Mouse (Mus musculus): ENCODE measurements around the gene Nop2. TPM values are rescaled to one million over a fixed set of nuclear protein-coding genes. Genes with fewer than 3 reads are reported as not detected.

Gene Nop2
- 35.0 and 43.6 TPM in 2 replicates for polyA plus RNA-seq (2015; fragmentation: Nextera tagmentation; extraction: Ambion mirVana)

DNA sequence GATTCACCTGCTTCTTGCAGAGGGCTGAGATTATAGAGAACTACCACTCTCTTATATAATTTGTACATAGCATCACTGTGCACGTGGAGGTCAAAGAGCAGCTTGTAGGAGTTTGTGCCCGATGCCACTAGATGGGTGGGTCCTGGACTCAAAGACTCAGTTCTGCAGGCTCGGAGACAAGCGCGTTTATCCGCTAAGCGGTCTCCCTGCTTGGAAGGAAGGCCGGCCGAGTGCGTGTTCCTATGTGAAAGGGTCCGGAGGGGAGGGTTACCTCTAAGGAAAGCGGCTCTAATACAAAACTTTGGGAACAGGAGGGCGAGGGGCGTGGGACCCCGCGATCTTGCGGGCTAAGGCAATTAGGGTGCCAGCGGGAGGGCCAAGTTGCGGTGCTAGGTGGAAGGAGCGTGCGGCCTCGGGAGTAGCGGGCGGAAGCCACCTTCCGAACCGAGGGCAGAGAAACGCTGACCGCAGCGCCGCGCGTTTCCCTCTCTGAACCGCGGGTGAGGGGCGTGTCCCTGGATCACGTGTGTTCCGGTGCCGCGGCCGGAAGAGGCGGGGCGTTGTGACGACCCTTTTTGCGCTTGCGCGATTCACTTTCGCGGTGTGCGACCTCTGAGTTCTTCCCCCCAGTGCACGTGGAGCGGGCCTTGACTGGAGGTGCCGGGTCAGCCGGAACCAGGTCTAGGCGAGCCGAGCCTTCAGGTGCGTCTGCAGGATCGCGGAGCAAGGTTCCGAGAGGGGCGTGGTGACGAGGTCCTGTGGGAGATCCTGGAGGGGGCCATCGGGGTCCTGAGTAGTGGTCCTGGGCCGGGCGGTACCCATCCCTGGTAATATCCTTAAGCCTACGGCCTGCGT, at the start of gene Nop2:
Gene Nop2 (plus strand): TSS at position 608 of the 855 bp plus-strand sequence.
- ATAC-seq (replicated peaks; ENCODE audit: insufficient number of reproducible peaks, insufficient read depth, low FRiP score, low read depth) = peak; percentile 93

GRCm38 (mm10) chr6:125082801-125083386, 48.8 kb upstream of the Nop2 start:
- Histone ChIP-seq H3K36me3 (no peaks in the 10 kb centered on the region), H3K27me3 (peaks cover 16% of the 10 kb centered on the region; the same call in 1 of the 2 replicates), H3K4me2 (no peak overlapping the region), H3K27ac (no peak overlapping the region), H3K9ac (no peak overlapping the region), H3K9me3 (replicated peaks) (no peaks in the 10 kb centered on the region), H3K4me1 (replicated peaks) (peaks cover 14% of the 10 kb centered on the region), H3K4me3 (no peak overlapping the region)
- 83% methylated on average over 7 of the region's 7 CpGs for WGBS
- no peak for ATAC-seq (replicated peaks; ENCODE audit: insufficient number of reproducible peaks, insufficient read depth, low FRiP score, low read depth)

More for the DNA sequence above, at the start of gene Nop2:
- Histone ChIP-seq H3K27ac (peak within 1 kb of the TSS; percentile 90), H3K9ac (peak within 1 kb of the TSS; percentile 72), H3K9me3 (replicated peaks) (no peaks in the 10 kb centered on the region), H3K4me2 (peak within 1 kb of the TSS; percentile 92), H3K27me3 (no peaks in the 10 kb centered on the region), H3K4me1 (replicated peaks) (peaks cover 18% of the 10 kb centered on the region), H3K4me3 (peak within 1 kb of the TSS; percentile 68), H3K36me3 (peaks cover 67% of the 10 kb centered on the region)
- WGBS = under 1% methylated on average over 66 of the region's 66 CpGs

DNA sequence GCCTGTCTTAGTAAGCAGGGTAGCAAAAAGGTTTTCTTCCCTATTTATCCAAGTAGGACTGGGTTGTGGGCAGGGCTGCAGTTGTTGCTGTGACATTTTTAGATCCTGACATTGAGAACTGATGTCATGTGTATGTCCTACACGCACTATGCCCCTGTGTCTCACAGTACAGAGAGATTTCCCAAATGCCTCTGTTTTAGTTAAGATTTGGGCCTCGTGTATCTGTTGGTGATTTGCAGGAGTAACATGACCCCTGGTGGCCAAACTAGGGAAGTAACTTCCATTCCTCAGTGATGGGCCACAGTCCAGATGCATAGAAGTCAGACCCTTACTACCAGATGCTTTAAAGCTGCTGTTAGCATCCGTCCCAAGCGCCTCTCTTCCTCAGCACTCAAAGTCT, 47.3 kb upstream of the Nop2 start:
- H3K9ac ChIP-seq = no peak overlapping the region
- no peak for ATAC-seq (replicated peaks; ENCODE audit: insufficient number of reproducible peaks, insufficient read depth, low FRiP score, low read depth)
- 6% methylated on average over 4 of the region's 4 CpGs for WGBS
- no peak overlapping the region for H3K27ac ChIP-seq
- no peak overlapping the region for H3K4me3 ChIP-seq
- H3K4me1 ChIP-seq (replicated peaks) = peaks cover 25% of the 10 kb centered on the region
- H3K4me2 ChIP-seq = no peak overlapping the region
- H3K36me3 ChIP-seq = no peaks in the 10 kb centered on the region
- H3K9me3 ChIP-seq (replicated peaks) = no peaks in the 10 kb centered on the region
- H3K27me3 ChIP-seq = peaks cover 14% of the 10 kb centered on the region; the same call in 1 of the 2 replicates

DNA sequence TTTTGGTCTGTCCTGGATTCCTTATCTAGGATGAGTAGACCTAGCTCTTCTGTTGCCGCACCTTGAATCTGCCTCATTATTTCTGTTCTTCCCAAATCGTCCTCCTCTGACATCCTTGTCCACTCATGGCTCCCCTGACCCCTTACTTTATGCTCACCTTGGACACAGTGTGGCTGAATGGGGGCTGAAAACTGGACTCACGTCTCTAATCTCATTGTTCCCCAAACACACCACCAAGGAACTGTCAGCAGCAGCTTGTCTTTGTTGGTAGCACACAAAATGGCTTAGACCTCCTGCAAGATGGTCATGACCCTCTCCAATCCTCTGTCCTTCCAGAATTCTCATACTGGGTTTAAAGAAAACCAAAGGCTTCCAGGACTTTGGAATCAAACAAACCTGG, 43.8 kb upstream of the Nop2 start:
- no peak overlapping the region for H3K4me2 ChIP-seq
- WGBS = 81% methylated on average over 3 of the region's 3 CpGs
- H3K9ac ChIP-seq = no peak overlapping the region
- peak overlapping the region; percentile 95 for H3K27ac ChIP-seq
- no peaks in the 10 kb centered on the region for H3K9me3 ChIP-seq (replicated peaks)
- H3K27me3 ChIP-seq = 0 out of 2 replicates have a peak, but pooled peaks cover under 1% of the 10 kb centered on the region
- ATAC-seq (replicated peaks; ENCODE audit: insufficient number of reproducible peaks, insufficient read depth, low FRiP score, low read depth) = no peak
- H3K36me3 ChIP-seq = no peaks in the 10 kb centered on the region
- no peak overlapping the region for H3K4me3 ChIP-seq
- H3K4me1 ChIP-seq (replicated peaks) = peaks cover 32% of the 10 kb centered on the region

- no peaks in the 10 kb centered on the region for H3K9me3 ChIP-seq (replicated peaks)
- H3K27me3 ChIP-seq = no peaks in the 10 kb centered on the region
- H3K4me1 ChIP-seq (replicated peaks) = peaks cover 32% of the 10 kb centered on the region
- H3K27ac ChIP-seq = peak overlapping the region; percentile 95
- H3K4me3 ChIP-seq = peak overlapping the region; percentile 34
- peak overlapping the region; percentile 58 for H3K4me2 ChIP-seq
- ATAC-seq (replicated peaks; ENCODE audit: insufficient number of reproducible peaks, insufficient read depth, low FRiP score, low read depth) = peak; percentile 83
- WGBS = 5% methylated on average over 20 of the region's 20 CpGs
- peak overlapping the region; percentile 28; the same call in 1 of the 2 replicates for H3K9ac ChIP-seq
- no peaks in the 10 kb centered on the region for H3K36me3 ChIP-seq
Measured at GRCm38 (mm10) chr6:125088561-125089321, 43.0 kb upstream of the Nop2 start.

DNA sequence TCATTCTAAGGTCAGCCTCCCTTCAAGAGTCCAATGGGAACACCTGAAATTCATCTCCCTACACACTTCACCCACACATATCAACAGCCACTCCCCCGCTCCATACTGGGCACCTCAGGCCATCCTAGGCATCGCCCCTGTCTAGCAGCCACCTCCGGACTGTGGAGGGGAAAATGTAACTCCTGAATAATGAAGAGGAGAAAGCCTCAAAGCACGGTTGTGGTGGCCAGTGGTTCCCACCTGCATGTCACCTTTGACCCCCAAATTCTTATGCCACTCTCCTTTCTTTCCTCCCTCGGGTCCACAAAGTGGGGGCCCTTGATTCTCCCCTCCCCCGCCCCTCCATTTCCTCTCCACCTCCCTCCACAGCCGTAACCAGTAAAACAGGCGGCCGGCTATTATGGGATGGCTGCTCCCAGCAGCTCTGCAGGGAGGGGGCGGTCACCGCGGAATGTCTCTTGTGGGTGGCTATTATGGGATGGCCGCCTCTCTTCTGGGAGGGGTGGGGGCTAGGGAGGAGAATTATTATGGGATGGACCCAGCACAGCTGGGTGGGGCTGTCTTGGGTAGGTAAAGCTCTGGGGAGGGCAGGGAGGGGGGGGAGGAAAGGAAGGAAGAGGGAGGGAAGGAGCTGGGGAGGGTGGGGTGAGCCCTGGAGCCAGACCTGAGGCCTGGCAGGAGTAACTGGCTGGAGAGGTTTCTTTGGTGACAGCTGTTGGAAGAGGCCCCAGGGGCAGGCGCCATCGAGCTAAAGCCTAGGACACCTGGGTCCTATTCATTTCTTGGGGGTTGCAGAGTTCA, 42.0 kb upstream of the Nop2 start:
- 3% methylated on average over 15 of the region's 15 CpGs for WGBS
- ATAC-seq (replicated peaks; ENCODE audit: insufficient number of reproducible peaks, insufficient read depth, low FRiP score, low read depth) = peak; percentile 63
- peak overlapping the region; percentile 95 for H3K27ac ChIP-seq

GRCm38 (mm10) chr6:125090341-125091085, 41.2 kb upstream of the Nop2 start:
- Histone ChIP-seq H3K9me3 (replicated peaks) (no peaks in the 10 kb centered on the region), H3K4me1 (replicated peaks) (peaks cover 30% of the 10 kb centered on the region), H3K9ac (peak overlapping the region; percentile 42), H3K4me3 (no peak overlapping the region), H3K36me3 (no peaks in the 10 kb centered on the region), H3K4me2 (peak overlapping the region; percentile 58), H3K27ac (peak overlapping the region; percentile 95), H3K27me3 (no peaks in the 10 kb centered on the region)
- no peak for ATAC-seq (replicated peaks; ENCODE audit: insufficient number of reproducible peaks, insufficient read depth, low FRiP score, low read depth)
- 54% methylated on average over 10 of the region's 10 CpGs for WGBS

More for the DNA sequence above, 42.0 kb upstream of the Nop2 start:
- Histone ChIP-seq H3K27me3 (no peaks in the 10 kb centered on the region), H3K9me3 (replicated peaks) (no peaks in the 10 kb centered on the region), H3K9ac (peak overlapping the region; percentile 42), H3K4me1 (replicated peaks) (peaks cover 26% of the 10 kb centered on the region), H3K36me3 (no peaks in the 10 kb centered on the region), H3K4me2 (peak overlapping the region; percentile 58), H3K4me3 (peak overlapping the region; percentile 34)

DNA sequence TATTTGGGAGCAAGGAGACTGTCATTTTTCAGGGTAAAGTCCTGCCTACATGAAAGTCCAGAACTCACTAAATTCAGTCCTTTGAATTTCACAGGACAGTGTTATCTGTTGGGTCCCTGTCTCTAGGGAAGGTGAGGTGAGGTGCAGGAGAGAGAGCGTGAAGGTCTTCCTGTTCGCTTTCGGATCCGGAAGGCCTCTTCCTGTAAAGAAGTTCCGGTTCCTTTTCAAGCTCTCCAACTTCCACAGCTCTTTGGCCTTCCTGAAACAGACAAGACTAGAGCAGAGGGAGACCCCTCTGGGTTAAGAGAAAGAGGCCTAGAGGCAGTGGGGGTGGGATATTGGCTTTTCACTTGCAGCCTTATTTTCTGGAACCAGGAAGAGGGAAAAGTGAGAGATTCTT, 39.3 kb upstream of the Nop2 start:
- ATAC-seq (replicated peaks; ENCODE audit: insufficient number of reproducible peaks, insufficient read depth, low FRiP score, low read depth) = no peak
- Histone ChIP-seq H3K27me3 (no peaks in the 10 kb centered on the region), H3K4me2 (no peak overlapping the region), H3K9ac (no peak overlapping the region), H3K36me3 (no peaks in the 10 kb centered on the region), H3K27ac (peak overlapping the region; percentile 20; the same call in 1 of the 2 replicates), H3K4me3 (no peak overlapping the region), H3K9me3 (replicated peaks) (no peaks in the 10 kb centered on the region), H3K4me1 (replicated peaks) (peaks cover 33% of the 10 kb centered on the region)
- 69% methylated on average over 5 of the region's 5 CpGs for WGBS

- H3K27me3 ChIP-seq = no peaks in the 10 kb centered on the region
- ATAC-seq (replicated peaks; ENCODE audit: insufficient number of reproducible peaks, insufficient read depth, low FRiP score, low read depth) = no peak
- H3K27ac ChIP-seq = peak overlapping the region; percentile 94
- H3K36me3 ChIP-seq = no peaks in the 10 kb centered on the region
- 45% methylated on average over 3 of the region's 3 CpGs for WGBS
- no peak overlapping the region for H3K4me2 ChIP-seq
- no peak overlapping the region for H3K9ac ChIP-seq
- H3K9me3 ChIP-seq (replicated peaks) = no peaks in the 10 kb centered on the region
- no peak overlapping the region for H3K4me3 ChIP-seq
- H3K4me1 ChIP-seq (replicated peaks) = peaks cover 43% of the 10 kb centered on the region
Measured at GRCm38 (mm10) chr6:125094843-125095242, 36.9 kb upstream of the Nop2 start.
